Mouse (Mus musculus) CD4-positive helper T cell, adult 2 months (primary cell): Measurements from ENCODE around the gene Spata33.
"Not testable (repeated sequence)": the region's sequence is repeated elsewhere in the genome, so short reads cannot be mapped to it uniquely, and the experiment has no call there.

Experiments
- DNase-seq: peaks from one replicate; pipeline ENCODE4 v3.0.0-alpha.2; 2012; ENCODE audit warnings: low read depth, missing footprints, low spot score

Spata33 gene

DNA sequence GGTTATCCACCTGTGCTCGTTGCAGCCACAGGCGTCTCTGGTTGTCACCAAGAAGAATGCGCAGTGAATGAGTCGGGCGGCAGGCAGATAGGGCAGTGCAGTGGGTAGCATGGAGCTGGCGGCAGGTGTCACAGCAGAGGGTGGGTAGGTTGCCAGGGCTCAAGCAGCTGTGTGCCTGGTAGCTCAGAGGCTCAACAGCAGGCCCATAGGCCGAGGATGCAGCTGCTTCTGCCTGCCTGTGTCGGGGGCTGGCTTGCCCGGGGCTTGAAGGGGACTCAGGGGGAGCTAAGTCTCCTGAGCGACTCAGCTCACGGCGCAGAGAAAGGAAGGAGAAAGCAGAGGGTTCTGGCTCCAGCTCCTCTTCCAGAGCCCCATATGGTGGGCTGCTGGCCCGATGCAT, 20.7 kb downstream of the Spata33 start:
- no peak for DNase-seq

DNA sequence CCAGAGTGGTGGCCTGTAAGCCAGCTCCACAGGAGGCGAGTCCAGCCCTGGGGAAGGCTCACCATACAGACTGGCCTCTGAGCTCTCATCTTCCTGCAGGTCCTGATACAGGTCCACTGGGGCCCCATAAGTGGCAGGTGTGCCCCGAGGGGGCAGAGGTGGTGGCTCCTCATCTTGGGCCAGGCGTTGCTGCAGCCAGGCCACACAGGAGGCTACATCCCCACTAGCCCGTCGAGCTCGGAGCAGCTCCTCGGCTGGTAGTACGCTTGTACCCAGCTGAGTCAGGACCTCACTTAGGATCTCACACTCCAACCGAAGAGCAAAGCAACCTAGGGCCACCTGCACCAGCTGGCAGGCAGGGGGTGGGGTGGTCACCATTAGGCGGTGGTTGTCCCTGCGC, 21.1 kb downstream of the Spata33 start:
- no peak for DNase-seq

DNA sequence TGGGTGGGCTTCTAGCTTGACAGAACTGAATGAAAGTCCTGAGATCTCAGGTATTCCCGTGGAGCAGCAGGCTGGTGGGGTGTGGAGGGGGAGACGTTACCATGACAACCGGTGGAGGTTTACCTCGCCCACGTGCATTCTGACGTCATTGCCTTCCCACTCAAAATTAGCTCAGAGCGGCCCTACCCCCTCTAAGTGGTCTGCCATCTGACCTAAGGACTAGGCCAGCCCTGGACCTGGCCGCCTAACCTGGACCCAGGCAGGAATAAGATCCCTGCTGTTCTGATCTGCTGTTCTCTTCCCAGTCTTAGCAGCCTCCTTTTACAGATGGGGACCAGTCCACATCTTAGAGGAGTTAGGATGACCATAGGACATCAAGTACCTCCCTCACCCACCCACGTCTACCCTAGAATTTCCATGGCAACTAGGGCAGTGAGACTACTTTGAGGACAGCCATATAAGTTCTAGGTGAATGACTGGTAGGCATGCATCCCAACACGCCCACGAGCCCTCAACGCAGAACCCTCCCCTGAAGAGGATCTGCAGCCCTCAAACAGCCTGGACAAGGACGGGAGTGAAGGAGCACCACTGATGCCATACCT, 22.4 kb downstream of the Spata33 start:
- peak; percentile 44 for DNase-seq

DNA sequence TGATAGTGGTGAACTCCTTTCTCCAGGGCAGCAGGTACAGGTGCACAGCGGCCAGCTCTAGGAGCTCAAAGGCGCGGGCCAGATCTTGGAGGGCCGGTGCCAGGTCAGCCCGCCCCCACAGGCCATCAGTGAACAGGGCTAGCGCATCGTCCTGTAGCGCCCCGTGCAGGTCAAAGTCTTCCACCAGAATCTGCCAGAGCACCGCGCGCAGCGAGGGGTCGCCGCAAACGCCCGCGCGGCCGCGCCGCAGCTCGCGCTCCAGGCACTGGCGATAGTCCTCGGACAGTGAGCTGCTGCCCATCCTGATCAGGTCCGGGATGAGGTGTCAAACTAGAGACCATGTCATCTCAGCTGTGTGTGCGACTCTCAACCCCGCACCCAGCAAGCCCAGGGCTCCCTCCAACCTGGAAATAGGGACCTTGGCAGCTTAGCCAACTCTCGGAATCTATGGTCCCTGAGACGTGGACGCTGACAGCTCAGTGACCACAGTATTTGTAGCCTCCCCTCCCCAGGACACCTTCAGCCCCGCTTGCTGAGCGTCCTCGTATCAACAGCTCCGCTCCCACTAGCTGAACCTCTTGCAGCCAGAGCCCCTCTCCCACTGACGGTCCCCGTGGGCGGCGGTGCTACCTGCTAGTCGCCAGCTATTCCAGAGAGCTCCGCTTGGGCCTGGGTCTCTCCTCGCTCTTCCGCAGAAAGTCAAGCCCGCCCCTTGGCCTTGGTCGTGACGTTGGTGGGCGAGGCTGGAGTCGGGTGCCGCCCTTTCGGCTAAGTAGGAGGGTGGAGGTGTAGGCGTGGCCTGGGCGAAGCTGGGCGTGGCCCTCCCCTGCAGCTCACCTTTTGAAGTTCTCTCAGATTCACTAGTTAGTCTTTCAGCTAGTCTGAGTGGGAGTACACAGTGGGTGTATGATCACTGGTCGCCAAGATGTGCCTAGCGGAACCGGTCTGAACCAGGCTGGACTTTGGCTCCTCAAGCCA, 23.2 kb downstream of the Spata33 start, which contains the start of gene Spata2l:
TSS of gene Spata2l (minus strand) at position 714 of the 978 bp plus-strand sequence.
- peak; percentile 95 for DNase-seq

DNA sequence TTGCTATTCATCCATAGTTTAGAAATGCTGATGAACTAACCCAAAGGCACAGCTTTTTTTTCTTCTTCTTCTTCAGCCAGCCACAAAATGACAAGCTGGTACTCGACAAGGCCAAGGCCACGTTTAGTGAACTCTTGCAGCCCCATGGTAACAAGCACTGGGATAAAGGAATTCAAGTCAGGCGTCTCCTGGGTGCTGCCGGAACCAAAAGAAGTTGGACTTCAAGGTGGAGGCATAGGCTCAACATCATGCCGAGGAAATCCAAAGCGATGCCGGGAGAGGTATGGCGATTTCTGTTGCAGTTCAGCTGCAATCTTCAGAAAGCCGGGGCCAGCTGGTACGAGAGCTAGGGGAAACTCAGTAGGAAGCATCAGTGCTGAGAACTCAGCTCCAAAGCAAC, 26.8 kb downstream of the Spata33 start:
- DNase-seq: no peak

DNA sequence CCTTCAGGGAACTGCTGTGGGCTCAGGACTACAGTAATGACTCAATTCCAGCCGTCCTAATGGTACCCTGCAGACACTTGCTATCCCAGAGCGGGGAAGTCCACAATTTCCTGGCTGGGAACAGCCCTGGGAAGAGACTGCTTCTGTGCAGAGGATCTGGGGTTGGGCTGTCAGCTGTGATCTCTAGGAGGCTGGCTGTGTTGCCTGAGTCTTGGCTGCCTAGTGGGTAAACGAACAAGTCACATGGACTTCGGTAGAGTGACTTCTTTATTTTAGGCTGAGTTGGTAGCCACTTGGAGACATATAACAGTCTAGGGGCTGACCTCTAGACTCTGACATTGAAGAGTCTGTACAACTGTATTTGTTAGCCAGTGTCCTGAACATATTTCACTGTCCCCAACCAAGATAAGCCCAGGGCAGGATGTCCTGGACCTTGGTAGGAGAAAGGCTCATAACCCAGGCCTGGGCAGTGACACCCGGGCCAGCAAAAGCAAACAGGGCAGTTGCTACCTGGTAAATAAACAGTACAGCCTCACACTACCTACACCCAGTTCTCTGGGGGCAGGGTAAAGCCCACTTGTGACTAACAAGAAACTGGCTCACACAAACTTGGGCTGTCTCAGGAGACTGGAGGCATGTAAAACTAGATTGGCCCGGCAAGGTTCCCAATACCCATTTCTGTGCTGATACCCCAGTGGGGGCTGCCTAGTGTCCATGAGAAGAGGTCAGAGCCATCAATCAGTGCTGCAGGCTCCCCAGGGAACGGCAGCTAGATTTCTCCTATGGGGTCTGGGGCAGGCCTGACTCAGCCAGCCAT, 29.7 kb downstream of the Spata33 start:
- DNase-seq: no peak

DNA sequence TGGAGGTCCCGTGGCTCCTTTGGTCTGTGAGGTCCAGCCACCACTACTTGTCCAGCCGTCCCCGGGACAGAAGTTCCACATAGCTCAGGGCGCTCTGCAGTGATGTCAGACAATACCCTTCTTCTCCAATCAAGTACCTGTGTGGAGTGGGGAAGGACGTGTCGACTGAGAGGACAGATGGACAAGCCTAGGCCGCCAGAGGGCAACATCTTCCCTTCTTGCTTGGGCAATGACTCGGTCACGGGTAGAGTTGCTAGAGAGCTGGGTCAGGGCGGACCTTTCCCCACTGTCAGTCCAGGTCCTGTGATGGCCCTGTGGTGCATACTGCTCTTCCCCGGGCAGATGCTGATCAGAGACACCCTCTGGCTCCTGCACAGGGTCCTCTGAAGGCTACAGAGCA, 30.4 kb downstream of the Spata33 start:
- DNase-seq: no peak

DNA sequence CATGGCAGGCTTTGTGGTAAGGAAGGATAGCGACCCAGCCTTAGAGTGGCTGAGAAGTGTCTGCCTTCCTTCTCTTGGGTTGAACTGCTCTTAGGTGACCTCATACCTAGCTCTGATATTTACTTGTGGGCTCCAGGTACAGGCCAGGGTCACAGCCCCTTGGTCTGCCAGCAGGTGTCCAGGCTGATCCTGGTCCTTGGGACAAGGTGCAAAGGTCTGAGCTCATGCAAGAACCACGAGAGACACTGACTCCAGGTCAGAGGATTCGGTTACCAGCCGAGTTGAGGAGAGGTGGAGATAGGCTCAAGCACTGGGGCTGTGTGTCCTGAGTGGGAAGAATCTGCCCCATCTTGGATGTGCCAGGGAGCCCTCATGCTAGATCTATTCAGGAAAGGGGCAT, 31.8 kb downstream of the Spata33 start:
- DNase-seq: no peak

DNA sequence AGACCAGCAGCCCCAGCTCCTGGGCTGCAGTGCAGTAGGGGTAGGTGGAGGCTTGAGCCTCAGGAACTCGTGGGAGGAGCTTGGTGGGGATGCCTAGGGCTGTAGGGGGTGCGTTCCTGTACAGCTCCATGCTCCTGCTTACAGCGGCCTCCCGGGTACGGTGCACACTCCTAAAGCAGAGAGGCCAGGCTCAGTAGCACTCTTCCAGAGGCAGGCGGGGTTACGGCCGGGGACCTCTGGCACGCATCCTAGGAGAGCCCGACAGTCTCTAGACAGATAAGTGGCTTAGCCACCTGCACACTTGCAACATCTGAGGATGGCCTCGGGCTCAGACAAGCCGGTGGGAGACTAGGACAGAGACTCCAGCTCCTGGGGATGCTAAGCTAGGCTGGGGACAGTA, 32.9 kb downstream of the Spata33 start:
- no peak for DNase-seq

DNA sequence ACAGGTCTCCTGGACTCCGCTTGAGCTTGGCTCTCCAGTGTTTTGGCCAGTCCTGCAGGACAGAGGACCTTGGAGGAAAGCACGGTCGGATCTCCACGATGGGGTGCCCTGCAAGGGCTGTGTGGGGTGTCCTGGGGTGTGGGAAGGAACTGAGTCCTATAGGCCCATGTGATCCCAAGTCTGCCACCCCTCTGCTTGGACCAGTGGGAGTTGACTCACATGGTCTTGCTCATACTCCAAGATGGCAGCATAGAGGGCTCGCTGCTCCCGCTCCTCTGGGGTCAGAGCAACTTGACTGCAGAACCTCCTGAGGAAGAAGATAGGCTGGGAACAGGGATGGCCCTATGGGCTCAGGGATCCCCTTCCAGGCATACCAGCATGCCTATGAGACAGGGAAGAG, 35.1 kb downstream of the Spata33 start:
- DNase-seq: no peak

DNA sequence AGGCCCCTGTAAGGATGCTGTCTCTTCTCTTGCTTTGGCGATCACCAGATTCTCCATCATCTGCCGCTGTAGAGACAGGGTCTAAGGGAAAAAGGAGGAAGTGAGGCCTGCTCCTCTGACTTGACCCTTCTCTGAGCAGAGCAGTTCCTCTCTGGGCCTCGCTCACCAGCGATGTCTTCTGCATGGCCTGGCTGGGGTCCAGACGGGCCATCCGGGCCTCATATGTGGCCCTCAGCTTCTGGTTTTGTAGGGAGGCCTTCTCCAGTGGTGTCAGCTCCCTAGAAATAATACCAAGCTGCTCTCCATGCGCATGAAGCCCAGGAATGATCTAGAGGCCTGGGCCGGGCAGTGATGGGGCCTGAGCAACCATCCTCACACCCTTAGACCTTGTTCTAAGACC, 36.0 kb downstream of the Spata33 start:
- DNase-seq: no peak

DNA sequence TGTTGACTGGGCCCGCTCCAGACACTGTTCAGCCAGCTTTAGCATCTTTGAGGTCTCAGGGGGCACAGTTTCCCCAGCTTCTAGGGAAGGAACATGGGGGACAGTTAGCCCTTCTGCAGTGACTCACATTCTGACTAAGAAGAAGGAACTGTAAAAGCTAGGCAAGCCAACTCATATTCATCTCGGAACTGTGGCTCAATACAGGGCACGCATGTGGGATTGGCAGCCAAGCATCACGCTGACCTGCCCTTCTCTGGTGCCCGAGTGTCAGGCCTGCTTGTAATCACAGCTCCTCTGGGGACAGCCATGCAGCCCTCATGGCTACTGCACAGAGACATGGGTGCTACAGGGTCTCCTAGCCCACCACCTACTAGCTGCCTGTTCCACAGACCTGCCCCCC, 38.3 kb downstream of the Spata33 start:
- DNase-seq: no peak

DNA sequence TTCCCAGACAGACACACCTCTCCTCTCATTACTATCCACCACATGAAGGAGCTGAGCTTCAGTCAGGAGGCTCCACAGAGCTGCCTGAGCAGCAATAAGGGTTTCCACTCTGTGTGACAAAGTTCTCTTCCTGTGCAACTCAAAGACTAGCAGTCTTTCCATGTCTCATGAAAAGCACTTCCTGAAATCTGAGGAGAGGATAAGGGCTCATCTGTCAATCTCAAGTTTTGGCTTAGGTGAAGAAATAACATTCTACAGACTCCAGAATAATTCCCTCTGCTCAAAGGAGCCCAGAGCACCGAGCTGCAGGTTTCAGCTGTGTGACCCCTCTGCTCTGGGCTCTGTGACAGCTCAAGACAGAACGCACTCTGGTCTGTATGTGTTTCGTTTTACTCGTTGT, 40.3 kb downstream of the Spata33 start:
- peak; percentile 23 for DNase-seq

DNA sequence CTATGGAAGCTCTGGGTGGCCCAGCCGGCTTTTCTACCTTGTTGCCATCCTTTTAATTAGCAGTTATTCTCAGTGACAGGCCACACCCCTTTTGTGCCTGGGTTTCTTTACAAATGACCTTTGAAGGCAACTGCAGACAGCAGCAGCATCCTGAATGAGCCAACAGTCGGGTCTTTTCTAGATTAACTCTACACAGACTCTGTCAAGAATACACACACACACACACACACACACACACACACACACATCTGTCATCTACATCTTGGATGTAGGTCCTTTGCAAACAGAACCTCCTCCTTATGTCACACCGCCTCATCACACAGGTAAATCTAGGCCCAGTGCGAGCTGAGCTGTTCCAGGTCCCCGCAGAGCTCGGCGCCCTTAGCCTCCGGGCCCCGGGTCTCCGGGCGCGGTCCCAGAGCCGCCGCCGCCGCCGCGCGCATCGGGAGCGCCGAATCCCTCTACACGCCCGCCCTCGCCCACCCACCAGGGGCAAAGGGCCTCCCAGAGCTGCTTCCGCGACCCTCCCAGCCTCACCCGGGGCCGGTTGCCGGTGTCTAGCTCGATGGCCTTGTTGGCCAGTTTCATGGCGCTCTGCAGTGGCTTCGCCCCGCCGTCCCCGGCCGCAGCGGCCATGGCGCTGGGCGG, 40.9 kb downstream of the Spata33 start:
- no peak for DNase-seq

DNA sequence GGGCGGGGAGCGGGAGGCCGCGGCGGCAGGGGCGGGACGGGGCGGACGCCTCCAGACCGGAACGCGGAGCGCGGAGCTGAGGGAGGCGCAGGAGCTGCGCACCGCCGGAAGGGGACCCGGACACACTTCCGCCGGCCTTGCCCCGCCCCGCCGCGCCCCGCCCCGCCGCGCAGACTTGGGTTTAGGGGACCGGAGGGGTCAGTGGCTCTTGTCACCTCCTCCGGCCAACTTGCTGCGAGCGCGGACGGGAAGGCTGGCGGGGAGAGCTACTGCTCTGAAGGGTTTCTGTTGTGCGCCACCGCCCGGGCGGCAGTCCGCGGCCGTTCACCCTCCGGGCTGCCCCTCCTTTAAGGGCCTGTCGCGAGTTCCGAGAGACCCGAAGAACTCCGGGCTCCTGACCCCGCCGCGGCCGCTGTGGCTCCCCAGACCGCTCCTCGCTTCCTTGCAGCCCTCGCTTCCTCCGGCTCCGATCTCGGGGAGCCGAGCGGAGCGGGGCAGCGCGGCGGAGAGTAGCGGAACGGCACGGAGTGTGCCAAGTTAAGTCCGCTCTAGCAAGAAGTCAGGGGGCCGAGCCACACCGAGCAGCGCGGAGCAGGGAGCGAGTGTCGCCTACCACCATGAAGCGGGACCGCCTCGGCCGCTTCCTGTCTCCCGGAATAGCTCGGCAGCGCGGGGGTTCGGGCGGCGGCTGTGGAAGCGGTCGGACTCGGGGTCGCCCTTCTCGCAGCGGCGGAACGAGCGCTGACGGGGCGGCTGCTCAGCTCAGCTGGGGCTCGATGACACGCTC, 41.7 kb downstream of the Spata33 start, which contains the start of the genes Zfp276 and Vps9d1:
TSS of gene Zfp276 (plus strand) at position 97 of the 787 bp plus-strand sequence.
TSS of gene Vps9d1 (minus strand) at position 250 of the 787 bp plus-strand sequence.
- DNase-seq: peak; percentile 90

DNA sequence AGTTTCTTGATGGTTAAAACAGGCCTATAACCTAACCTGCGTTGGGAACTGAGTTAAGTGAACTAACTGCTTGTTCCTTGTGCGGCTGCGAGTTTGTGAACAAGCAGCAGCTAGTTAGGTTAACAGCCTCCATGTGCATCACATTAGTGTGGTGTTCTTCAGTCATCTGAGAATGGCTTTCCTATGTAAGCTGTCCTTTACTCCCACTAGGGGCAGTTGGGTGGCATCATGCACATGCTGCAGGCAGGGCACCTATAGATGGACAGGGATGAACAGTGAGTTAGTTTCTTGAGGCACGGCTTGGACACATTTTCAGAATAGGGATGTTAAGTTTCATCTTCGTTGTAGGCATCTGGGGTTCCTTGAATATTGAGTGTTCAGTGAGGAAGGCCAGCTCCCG, 42.5 kb downstream of the Spata33 start:
- DNase-seq: no peak

DNA sequence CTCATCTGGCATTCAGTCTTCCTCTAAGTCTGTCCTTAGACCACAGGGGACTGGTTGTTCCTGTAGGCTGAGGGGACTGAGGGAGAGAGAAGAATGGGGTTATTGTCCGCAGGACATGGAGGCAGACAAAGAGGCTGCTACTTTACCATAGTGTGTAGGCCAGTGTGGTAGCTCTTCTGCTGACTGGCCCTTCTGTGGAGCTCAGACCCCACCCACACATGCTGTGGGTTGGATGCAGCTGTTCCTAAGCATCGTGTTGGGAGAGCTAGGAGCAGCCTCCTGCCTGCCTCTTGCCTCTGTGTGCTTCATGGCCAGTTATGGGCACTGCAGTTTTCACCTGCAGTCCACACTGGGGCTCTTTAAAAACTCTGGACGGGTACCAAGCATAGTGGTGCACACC, 44.5 kb downstream of the Spata33 start:
- no peak for DNase-seq

DNA sequence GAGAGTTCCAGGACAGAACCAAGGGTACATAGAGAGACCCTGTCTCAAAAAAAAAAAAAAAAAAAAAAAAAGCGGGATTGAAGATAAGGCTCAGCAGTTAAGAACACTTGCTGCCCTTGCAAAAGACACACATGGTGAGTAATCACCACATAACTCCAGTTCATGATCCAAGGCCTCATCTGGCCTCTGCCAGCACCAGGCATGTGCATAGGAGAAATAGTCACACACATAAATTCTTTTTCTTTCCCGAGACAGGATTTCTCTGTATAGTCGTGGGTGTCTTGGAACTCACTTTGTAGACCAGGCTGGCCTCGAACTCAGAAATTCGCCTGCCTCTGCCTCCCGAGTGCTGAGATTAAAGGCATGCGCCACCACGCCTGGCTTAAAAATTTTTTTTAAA, 45.0 kb downstream of the Spata33 start:
- DNase-seq: not testable (repeated sequence)

DNA sequence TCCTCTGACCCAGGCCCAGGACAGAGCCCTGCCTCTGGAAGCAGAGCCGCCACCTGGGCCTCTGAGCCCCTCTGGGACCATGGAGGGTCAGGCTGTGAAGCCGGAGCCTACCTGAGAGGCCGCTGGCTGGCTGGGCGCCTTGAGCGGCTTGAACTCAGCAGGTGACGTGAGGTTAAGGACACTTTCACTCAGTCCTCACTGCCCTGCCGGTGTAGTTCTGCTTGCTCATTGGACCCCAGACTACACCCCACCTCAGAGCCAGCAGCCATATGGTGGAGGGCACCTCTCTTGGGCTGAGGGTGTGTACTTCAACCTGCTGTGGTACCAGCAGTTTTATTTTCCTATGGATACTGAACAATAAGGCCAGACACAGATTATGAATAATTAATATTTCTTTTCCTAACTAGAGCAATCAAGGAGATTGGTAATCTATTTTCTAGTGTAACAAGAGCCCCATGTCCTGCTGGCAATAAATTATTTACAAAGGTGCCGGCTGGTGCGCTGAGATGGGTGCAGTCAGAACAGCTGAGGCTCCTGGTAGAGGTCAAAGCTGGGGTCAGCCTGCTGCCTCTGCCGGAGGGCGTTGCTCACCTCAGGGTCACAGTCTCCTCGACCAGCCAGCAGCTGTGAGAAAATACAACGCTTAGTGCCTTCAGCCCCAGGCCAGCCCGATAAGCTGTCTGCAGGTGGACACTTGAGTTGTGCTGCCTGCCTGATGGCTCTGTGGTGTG, 55.5 kb downstream of the Spata33 start:
- DNase-seq: no peak

DNA sequence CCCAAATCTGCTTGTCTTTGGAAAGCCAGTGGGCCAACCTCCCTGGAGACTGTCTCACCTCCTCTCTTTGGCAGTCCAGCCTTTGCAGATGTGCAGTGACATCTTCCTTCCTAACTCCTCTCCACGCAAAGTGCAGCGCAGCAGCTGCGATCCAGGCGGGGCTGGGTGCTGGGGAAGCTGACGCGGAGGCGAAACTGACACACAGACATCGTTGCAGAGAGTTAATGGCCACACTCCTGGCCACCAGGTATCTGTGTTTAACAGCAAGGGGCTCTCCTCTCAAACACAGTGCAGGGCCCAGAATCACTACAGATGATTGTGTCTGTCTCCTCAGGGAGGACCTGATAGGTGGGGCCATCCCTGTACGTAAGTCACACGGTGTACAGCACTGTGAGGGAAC, 58.5 kb downstream of the Spata33 start:
- DNase-seq: no peak
